Comparison of ENCODE assay signal across 10 mouse cellular contexts in the genomic region with DNA sequence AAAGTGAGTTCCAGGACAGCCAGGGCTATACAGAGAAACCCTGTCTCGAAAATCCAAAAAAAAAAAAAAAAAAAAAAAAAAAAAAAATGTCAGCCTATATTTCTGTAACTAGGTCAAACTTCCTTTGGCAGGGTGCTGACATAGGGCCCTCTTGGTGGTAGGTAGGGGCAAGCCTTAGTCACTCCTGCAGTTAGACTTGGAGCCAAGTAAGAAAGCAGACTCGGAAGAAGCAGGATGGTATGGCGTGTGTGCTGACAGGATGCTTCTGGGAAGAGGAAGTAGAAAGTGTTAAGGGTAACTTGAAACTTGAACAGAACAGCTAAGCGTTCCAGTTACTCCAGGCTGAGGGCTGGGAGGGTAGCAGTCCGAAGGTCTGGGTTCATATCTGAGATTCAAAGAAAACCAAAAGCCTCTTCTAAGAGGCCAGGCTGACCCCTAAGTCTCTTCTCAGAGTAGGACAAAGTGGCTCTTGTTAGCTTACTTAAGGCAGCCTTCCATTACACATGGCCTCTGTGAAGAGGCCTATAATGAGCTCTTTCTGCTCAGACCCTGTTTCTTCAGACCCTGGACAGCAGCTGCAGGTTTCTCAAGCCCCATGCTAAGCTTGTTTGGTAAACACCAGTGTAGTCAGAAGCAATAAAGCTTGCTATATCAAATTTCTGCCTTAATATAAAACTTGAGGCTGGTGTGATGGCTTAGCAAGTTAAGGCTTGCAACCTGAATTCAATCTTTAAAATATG. TPM values are rescaled to one million over a fixed set of nuclear protein-coding genes. Genes with fewer than 3 reads are reported as not detected.
DNase-seq lines count a peak whose midpoint lies in the region; ATAC-seq and TF ChIP-seq lines count a peak whose summit lies in the region.
"Had no signal": no experiment of that assay in that cellular context is flagged by ENCODE, and none has a peak within 500 bp of the region (broad histone marks: within the 10 kb centered on the region; RNA-seq: fewer than 3 reads in every experiment).

No protein-coding gene starts in this region.

- no peaks in the 10 kb centered on the region for H3K9me3 ChIP-seq in lung, embryonic 15.5 days
- no peaks in the 10 kb centered on the region for H3K9me3 ChIP-seq in neural tube, embryonic 15.5 days (replicated peaks)

- DNase-seq in heart, adult 2 months, result no peak
- DNase-seq in heart, postnatal 14 days, result no peak
- no peak for DNase-seq in lung, adult 2 months
- no peak for DNase-seq in cerebellum, postnatal 14 days
- no peak for DNase-seq in thymus, postnatal 4 days
- DNase-seq: layer of hippocampus, postnatal 36 days had no signal

- H3K4me2 ChIP-seq in lung, embryonic 15.5 days, result no peak overlapping the region
- no peak overlapping the region for H3K4me2 ChIP-seq in neural tube, embryonic 15.5 days

- H3K4me1 ChIP-seq in heart, adult 2 months (ENCODE audit: control insufficient read depth, insufficient read depth, low read length), result peaks cover 28% of the 10 kb centered on the region
- H3K4me1 ChIP-seq in lung, embryonic 15.5 days, result no peaks in the 10 kb centered on the region
- peaks cover 14% of the 10 kb centered on the region for H3K4me1 ChIP-seq in lung, adult 2 months (ENCODE audit: control insufficient read depth, insufficient read depth, low read length)
- peaks cover 4% of the 10 kb centered on the region; the same call in 1 of the 2 replicates for H3K4me1 ChIP-seq in neural tube, embryonic 15.5 days

- H3K27me3 ChIP-seq in heart, adult 2 months (ENCODE audit: control insufficient read depth, insufficient read depth, low read length), result no peaks in the 10 kb centered on the region
- H3K27me3 ChIP-seq in lung, embryonic 15.5 days, result no peaks in the 10 kb centered on the region
- H3K27me3 ChIP-seq in neural tube, embryonic 15.5 days (replicated peaks), result no peaks in the 10 kb centered on the region

- no peak overlapping the region for H3K9ac ChIP-seq in heart, adult 2 months (ENCODE audit: low read depth, low read length)
- no peak overlapping the region for H3K9ac ChIP-seq in lung, embryonic 15.5 days
- H3K9ac ChIP-seq in neural tube, embryonic 15.5 days (replicated peaks), result no peak overlapping the region

- TF ChIP-seq POLR2A in heart, adult 2 months (IDR thresholded peaks at IDR 0.05; ENCODE audit: insufficient read depth, low read depth, low read length), result no peak
- TF ChIP-seq POLR2A in lung, adult 2 months (IDR thresholded peaks at IDR 0.05; ENCODE audit: borderline replicate concordance, extremely low read depth, low read depth, low read length), result no peak

- intact Hi-C loops in heart, adult 2 months (cut with DNase I), result no loop called here
- intact Hi-C loops in heart, postnatal 14 days (cut with DNase I), result loop anchor here (10.0 kb wide), 1 partner anchor 307 kb away; a partner anchor contains a TSS

- no peak for TF ChIP-seq EP300 in heart, adult 2 months (IDR thresholded peaks at IDR 0.05; ENCODE audit: insufficient read depth, low read depth, low read length)

- no peak for ATAC-seq in lung, embryonic 15.5 days (ENCODE audit: borderline replicate concordance, extremely low read depth, low FRiP score, low TSS enrichment)
- ATAC-seq in granulocyte monocyte progenitor cell, adult 5-6 weeks (replicated peaks; ENCODE audit: poor library complexity, severe bottlenecking), result peak; percentile 58
- ATAC-seq in neural tube, embryonic 15.5 days (ENCODE audit: low FRiP score), result no peak

- 31% methylated on average over 5 of the region's 5 CpGs for WGBS in heart, adult 2 months
- 67% methylated on average over 5 of the region's 5 CpGs for WGBS in lung, embryonic 15.5 days
- WGBS in lung, adult 2 months, result 33% methylated on average over 5 of the region's 5 CpGs
- 89% methylated on average over 4 of the region's 5 CpGs for WGBS in neural tube, embryonic 15.5 days

- H3K36me3 ChIP-seq in heart, adult 2 months (ENCODE audit: control insufficient read depth, insufficient read depth, low read length), result peaks cover 48% of the 10 kb centered on the region
- peaks cover 90% of the 10 kb centered on the region for H3K36me3 ChIP-seq in lung, embryonic 15.5 days
- peaks cover 80% of the 10 kb centered on the region for H3K36me3 ChIP-seq in neural tube, embryonic 15.5 days

- H3K79me2 ChIP-seq in heart, adult 2 months (replicated peaks; ENCODE audit: control insufficient read depth, insufficient read depth, low read length), result no peaks in the 10 kb centered on the region

- peak overlapping the region; percentile 64 for H3K27ac ChIP-seq in heart, adult 2 months
- H3K27ac ChIP-seq in lung, embryonic 15.5 days, result peak overlapping the region; percentile 84
- H3K27ac ChIP-seq in neural tube, embryonic 15.5 days (replicated peaks), result peak overlapping the region; percentile 64

- no peak for TF ChIP-seq CTCF in heart, adult 2 months (IDR thresholded peaks at IDR 0.05)
- no peak for TF ChIP-seq CTCF in lung, adult 2 months (IDR thresholded peaks at IDR 0.05; ENCODE audit: insufficient read depth, low read length)

- no peak overlapping the region for H3K4me3 ChIP-seq in heart, adult 2 months
- H3K4me3 ChIP-seq in lung, embryonic 15.5 days, result no peak overlapping the region
- H3K4me3 ChIP-seq in lung, adult 2 months (replicated peaks; ENCODE audit: extremely low read depth, low read depth, low read length), result no peak overlapping the region
- H3K4me3 ChIP-seq in neural tube, embryonic 15.5 days (replicated peaks), result no peak overlapping the region
- H3K4me3 ChIP-seq: erythroblast, embryonic 14.5 days had no signal

RNA-seq across cellular contexts. Expression of a gene that starts 17.0 kb away (rescaled TPM):
- 10 to 100 TPM; 43.1 to 49.3 TPM for total RNA-seq in heart, adult 2 months (2021)
- polyA plus RNA-seq in heart, adult 2 months (2012; rRNA removed), result 20.1 and 33.4 TPM in 2 replicates
- 10 to 100 TPM; 42.1 to 48.1 TPM for total RNA-seq in heart, postnatal 14 days (2021)
- 34.8 and 37.6 TPM in 2 replicates for polyA plus RNA-seq in lung, embryonic 15.5 days (2015; fragmentation: Nextera tagmentation; extraction: Ambion mirVana)
- polyA plus RNA-seq in lung, adult 2 months (2012; rRNA removed), result 19.5 and 21.0 TPM in 2 replicates
- total RNA-seq in granulocyte monocyte progenitor cell, adult 5-6 weeks (2014; fragmentation: Nextera tagmentation), result 40.0 and 41.2 TPM in 2 replicates
- total RNA-seq in granulocyte monocyte progenitor cell, adult 5-6 weeks (2017), result 23.3 and 23.7 TPM in 2 replicates
- 26.5 and 29.1 TPM in 2 replicates for polyA plus RNA-seq in neural tube, embryonic 15.5 days (2015; fragmentation: Nextera tagmentation; extraction: Ambion mirVana)

RNA-seq across cellular contexts. Expression of a gene that starts 31.0 kb away (rescaled TPM):
- 100 to 1,000 TPM; 119 to 131 TPM for total RNA-seq in heart, adult 2 months (2021)
- polyA plus RNA-seq in heart, adult 2 months (2012; rRNA removed), result 52.8 and 93.3 TPM in 2 replicates
- total RNA-seq in heart, postnatal 14 days (2021), result 100 to 1,000 TPM; 134 to 141 TPM
- 274 and 283 TPM in 2 replicates for polyA plus RNA-seq in lung, embryonic 15.5 days (2015; fragmentation: Nextera tagmentation; extraction: Ambion mirVana)
- polyA plus RNA-seq in lung, adult 2 months (2012; rRNA removed), result 49.9 and 69.8 TPM in 2 replicates
- 104 and 142 TPM in 2 replicates for total RNA-seq in granulocyte monocyte progenitor cell, adult 5-6 weeks (2014; fragmentation: Nextera tagmentation)
- 96.9 and 106 TPM in 2 replicates for total RNA-seq in granulocyte monocyte progenitor cell, adult 5-6 weeks (2017)
- 311 and 322 TPM in 2 replicates for polyA plus RNA-seq in neural tube, embryonic 15.5 days (2015; fragmentation: Nextera tagmentation; extraction: Ambion mirVana)
